Mouse (Mus musculus): ENCODE measurements at regions not wholly inside any gene's neighbourhood (a gene's known extent, or its start where the extent isn't known, plus 50 kb on each side); places are given as distances from the start of the nearest gene placed in this dataset.

- H3K36me3 ChIP-seq (replicated peaks; ENCODE audit: control insufficient read depth, insufficient read depth, low read depth), result no peaks in the 10 kb centered on the region
- no peak overlapping the region for H3K27ac ChIP-seq
- H3K4me3 ChIP-seq (ENCODE audit: insufficient read depth in 1 of 2, low read depth in 2 of 2, low read length in 2 of 2), result no peak overlapping the region
- H3K4me1 ChIP-seq (replicated peaks; ENCODE audit: control insufficient read depth in 2 of 2, insufficient read depth in 2 of 2, low read length in 1 of 2), result no peaks in the 10 kb centered on the region
- no peaks in the 10 kb centered on the region for H3K9me3 ChIP-seq (ENCODE audit: control insufficient read depth, low read length)
- no peak overlapping the region for H3K9ac ChIP-seq (replicated peaks)
- DNase-seq (ENCODE audit: low read depth in 3 of 3, low spot score in 3 of 3), result no peak
- ATAC-seq (ENCODE audit: insufficient read depth), result no peak
- H3K4me2 ChIP-seq (ENCODE audit: low read depth), result no peak overlapping the region
- H3K27me3 ChIP-seq (ENCODE audit: control insufficient read depth, insufficient read depth, low read length), result no peaks in the 10 kb centered on the region
- WGBS (ENCODE audit: insufficient replicate concordance), result 69% methylated on average over 11 of the region's 11 CpGs
- no peak for TF ChIP-seq EP300 (IDR thresholded peaks at IDR 0.05; ENCODE audit: low read depth)
- no peak for TF ChIP-seq CTCF (IDR thresholded peaks at IDR 0.05; ENCODE audit: low read depth)
Measured at GRCm38 (mm10) chr15:61183751-61184596, 261.2 kb upstream of the A1bg start.

GRCm38 (mm10) chr15:61183291-61183690 is 260.5 kb upstream of the A1bg start:
- Histone ChIP-seq H3K9me3 (ENCODE audit: control insufficient read depth, low read length) (no peaks in the 10 kb centered on the region), H3K9ac (replicated peaks) (no peak overlapping the region), H3K4me2 (ENCODE audit: low read depth) (no peak overlapping the region), H3K27ac (no peak overlapping the region), H3K36me3 (replicated peaks; ENCODE audit: control insufficient read depth, insufficient read depth, low read depth) (no peaks in the 10 kb centered on the region), H3K4me1 (replicated peaks; ENCODE audit: control insufficient read depth in 2 of 2, insufficient read depth in 2 of 2, low read length in 1 of 2) (no peaks in the 10 kb centered on the region), H3K27me3 (ENCODE audit: control insufficient read depth, insufficient read depth, low read length) (no peaks in the 10 kb centered on the region), H3K4me3 (ENCODE audit: insufficient read depth in 1 of 2, low read depth in 2 of 2, low read length in 2 of 2) (no peak overlapping the region)
- 43% methylated on average over 5 of the region's 5 CpGs for WGBS (ENCODE audit: insufficient replicate concordance)
- no peak for DNase-seq (ENCODE audit: low read depth in 3 of 3, low spot score in 3 of 3)
- TF ChIP-seq EP300 (IDR thresholded peaks at IDR 0.05; ENCODE audit: low read depth) (no peak), CTCF (IDR thresholded peaks at IDR 0.05; ENCODE audit: low read depth) (no peak)
- ATAC-seq (ENCODE audit: insufficient read depth), result no peak

GRCm38 (mm10) chr15:61168842-61169416 is 246.1 kb upstream of the A1bg start:
- H3K27ac ChIP-seq, result no peak overlapping the region

GRCm38 (mm10) chr15:61165050-61165449 is 242.2 kb upstream of the A1bg start:
- 58% methylated on average over 5 of the region's 5 CpGs for WGBS (ENCODE audit: insufficient replicate concordance)
- no peak overlapping the region for H3K9ac ChIP-seq (replicated peaks)
- no peak overlapping the region for H3K4me2 ChIP-seq (ENCODE audit: low read depth)
- ATAC-seq (ENCODE audit: insufficient read depth), result no peak
- no peak for TF ChIP-seq EP300 (IDR thresholded peaks at IDR 0.05; ENCODE audit: low read depth)
- TF ChIP-seq CTCF (IDR thresholded peaks at IDR 0.05; ENCODE audit: low read depth), result no peak
- H3K27ac ChIP-seq, result no peak overlapping the region
- no peaks in the 10 kb centered on the region for H3K9me3 ChIP-seq (ENCODE audit: control insufficient read depth, low read length)
- DNase-seq (ENCODE audit: low read depth in 3 of 3, low spot score in 3 of 3), result no peak
- no peaks in the 10 kb centered on the region for H3K36me3 ChIP-seq (replicated peaks; ENCODE audit: control insufficient read depth, insufficient read depth, low read depth)
- no peaks in the 10 kb centered on the region for H3K4me1 ChIP-seq (replicated peaks; ENCODE audit: control insufficient read depth in 2 of 2, insufficient read depth in 2 of 2, low read length in 1 of 2)
- no peaks in the 10 kb centered on the region for H3K27me3 ChIP-seq (ENCODE audit: control insufficient read depth, insufficient read depth, low read length)
- no peak overlapping the region for H3K4me3 ChIP-seq (ENCODE audit: insufficient read depth in 1 of 2, low read depth in 2 of 2, low read length in 2 of 2)

More at GRCm38 (mm10) chr15:61168842-61169416, 246.1 kb upstream of the A1bg start:
- Histone ChIP-seq H3K9me3 (ENCODE audit: control insufficient read depth, low read length) (no peaks in the 10 kb centered on the region), H3K9ac (replicated peaks) (no peak overlapping the region), H3K4me1 (replicated peaks; ENCODE audit: control insufficient read depth in 2 of 2, insufficient read depth in 2 of 2, low read length in 1 of 2) (no peaks in the 10 kb centered on the region), H3K4me2 (ENCODE audit: low read depth) (no peak overlapping the region), H3K27me3 (ENCODE audit: control insufficient read depth, insufficient read depth, low read length) (no peaks in the 10 kb centered on the region), H3K36me3 (replicated peaks; ENCODE audit: control insufficient read depth, insufficient read depth, low read depth) (no peaks in the 10 kb centered on the region), H3K4me3 (ENCODE audit: insufficient read depth in 1 of 2, low read depth in 2 of 2, low read length in 2 of 2) (no peak overlapping the region)
- TF ChIP-seq CTCF (IDR thresholded peaks at IDR 0.05; ENCODE audit: low read depth), result no peak
- TF ChIP-seq EP300 (IDR thresholded peaks at IDR 0.05; ENCODE audit: low read depth), result no peak
- ATAC-seq (ENCODE audit: insufficient read depth), result no peak
- DNase-seq (ENCODE audit: low read depth in 3 of 3, low spot score in 3 of 3), result no peak
- 48% methylated on average over 1 of the region's 1 CpGs for WGBS (ENCODE audit: insufficient replicate concordance)

DNA sequence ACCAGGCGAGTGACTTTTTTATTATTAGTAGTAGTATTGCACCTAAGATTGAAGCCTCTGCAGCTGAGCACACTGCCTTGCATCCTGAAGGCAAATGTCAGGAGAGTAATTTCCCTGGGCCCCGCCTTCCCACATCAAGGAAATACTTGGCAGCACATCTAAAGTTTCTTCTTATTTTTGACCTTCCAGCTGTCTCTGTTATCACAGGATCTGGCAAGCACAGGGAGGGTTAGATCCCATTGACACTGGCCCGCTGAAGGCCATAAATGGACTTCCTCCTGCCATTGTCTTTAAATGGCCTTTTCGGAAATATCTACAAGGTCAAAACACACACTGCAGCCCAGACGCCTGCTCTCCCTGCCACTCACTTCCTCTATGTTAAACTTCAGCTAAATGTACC is 238.6 kb upstream of the A1bg start:
- H3K9me3 ChIP-seq (ENCODE audit: control insufficient read depth, low read length), result no peaks in the 10 kb centered on the region
- no peak for ATAC-seq (ENCODE audit: insufficient read depth)
- no peaks in the 10 kb centered on the region for H3K36me3 ChIP-seq (replicated peaks; ENCODE audit: control insufficient read depth, insufficient read depth, low read depth)
- H3K27me3 ChIP-seq (ENCODE audit: control insufficient read depth, insufficient read depth, low read length), result no peaks in the 10 kb centered on the region
- H3K4me3 ChIP-seq (ENCODE audit: insufficient read depth in 1 of 2, low read depth in 2 of 2, low read length in 2 of 2), result no peak overlapping the region
- H3K27ac ChIP-seq, result no peak overlapping the region
- no peak overlapping the region for H3K9ac ChIP-seq (replicated peaks)
- no peak for TF ChIP-seq EP300 (IDR thresholded peaks at IDR 0.05; ENCODE audit: low read depth)
- no peak for TF ChIP-seq CTCF (IDR thresholded peaks at IDR 0.05; ENCODE audit: low read depth)
- 37% methylated on average over 5 of the region's 5 CpGs for WGBS (ENCODE audit: insufficient replicate concordance)
- H3K4me2 ChIP-seq (ENCODE audit: low read depth), result no peak overlapping the region
- DNase-seq (ENCODE audit: low read depth in 3 of 3, low spot score in 3 of 3), result no peak
- no peaks in the 10 kb centered on the region for H3K4me1 ChIP-seq (replicated peaks; ENCODE audit: control insufficient read depth in 2 of 2, insufficient read depth in 2 of 2, low read length in 1 of 2)
